Mouse (Mus musculus) hindbrain, embryonic 16.5 days (tissue): Measurements from ENCODE around the gene Plekha7. TPM values are rescaled to one million over a fixed set of nuclear protein-coding genes. Genes with fewer than 3 reads are reported as not detected.
A peak's percentile ranks its signal among the peaks of the same experiment; 100 is the strongest.
"Not testable (repeated sequence)": the region's sequence is repeated elsewhere in the genome, so short reads cannot be mapped to it uniquely, and the experiment has no call there.

Source experiments
- ATAC-seq: fragments of 200-750 bp; cut with Nextera tagmentation; 2 replicates; pipeline ENCODE4 v1.8.0; 2017; ENCODE audit warnings: moderate TSS enrichment, moderate library complexity
- H3K27ac ChIP-seq: fragments of 300-500 bp; sonication (generic); 2 replicates; pipeline ENCODE4 v1.5.1; 2014; ENCODE audit warnings: low read depth, mild to moderate bottlenecking, control low read depth, low read length, moderate library complexity
- H3K27me3 ChIP-seq: fragments of 300-500 bp; sonication (generic); replicated peaks from 2 replicates; pipeline ENCODE4 v1.6.1; 2014; ENCODE audit warnings: low read length; ENCODE audit not compliant: control insufficient read depth, insufficient read depth
- H3K36me3 ChIP-seq: fragments of 300-500 bp; sonication (generic); 2 replicates; pipeline ENCODE4 v1.6.1; 2014; ENCODE audit warnings: mild to moderate bottlenecking, low read length, moderate library complexity, mixed read lengths; ENCODE audit not compliant: control insufficient read depth, insufficient read depth
- H3K4me1 ChIP-seq: fragments of 300-500 bp; sonication (generic); 2 replicates; pipeline ENCODE4 v1.6.1; 2014; ENCODE audit warnings: low read depth, low read length; ENCODE audit not compliant: control insufficient read depth, insufficient read depth
- H3K4me2 ChIP-seq: fragments of 300-500 bp; sonication (generic); 2 replicates; pipeline ENCODE4 v1.6.1; 2014; ENCODE audit warnings: mild to moderate bottlenecking, low read length, control low read depth, moderate library complexity
- H3K4me3 ChIP-seq: fragments of 300-500 bp; sonication (generic); 2 replicates; pipeline ENCODE4 v1.5.1; 2014; ENCODE audit warnings: mild to moderate bottlenecking, low read length, control low read depth, moderate library complexity
- H3K9ac ChIP-seq: fragments of 300-500 bp; sonication (generic); 2 replicates; pipeline ENCODE4 v1.6.1; 2014; ENCODE audit warnings: low read depth, mild to moderate bottlenecking, control low read depth, low read length, moderate library complexity
- H3K9me3 ChIP-seq: fragments of 300-500 bp; sonication (generic); 2 replicates; pipeline ENCODE4 v1.6.1; 2014; ENCODE audit warnings: mild to moderate bottlenecking, low read length, moderate library complexity; ENCODE audit not compliant: control insufficient read depth
- WGBS: fragments of 180-500 bp; shearing (Covaris S2); extraction: QIAGEN DNeasy Blood & Tissue Kit; methylation state at CpG from one replicate; pipeline ENCODE4 v1.1.7; 2014; 5-methylcytosine and 5-hydroxymethylcytosine counted together
- polyA plus RNA-seq: library from polyadenylated mRNA; unstranded; fragments of >200 nt; fragmentation: Nextera tagmentation; extraction: Ambion mirVana; gene quantifications from 2 replicates; pipeline ENCODE4 v1.2.1, GENCODE M21; 2015

Gene Plekha7
- polyA plus RNA-seq, 1 experiment from 2014 or later: 8.5 TPM

- Histone ChIP-seq H3K9ac (peak overlapping the region; percentile 88), H3K27me3 (no peaks in the 10 kb centered on the region), H3K4me1 (peaks cover 13% of the 10 kb centered on the region), H3K9me3 (no peaks in the 10 kb centered on the region), H3K27ac (peak overlapping the region; percentile 95), H3K36me3 (no peaks in the 10 kb centered on the region), H3K4me2 (peak overlapping the region; percentile 79), H3K4me3 (peak overlapping the region; percentile 72)
- peak; percentile 100 for ATAC-seq
- under 1% methylated on average over 38 of the region's 38 CpGs for WGBS
These were observed 215.3 kb downstream of the Plekha7 start for GRCm38 (mm10) chr7:116092710-116093465.

- ATAC-seq, H3K4me2 ChIP-seq, H3K4me3 ChIP-seq, H3K4me1 ChIP-seq, H3K9ac ChIP-seq, H3K27ac ChIP-seq, H3K36me3 ChIP-seq, H3K9me3 ChIP-seq, H3K27me3 ChIP-seq: not testable (repeated sequence)
- 97% methylated on average over 10 of the region's 11 CpGs for WGBS
These were observed 223.8 kb downstream of the Plekha7 start, which contains the start of gene Gm4353 for GRCm38 (mm10) chr7:116084366-116084765. Gene Gm4353, minus strand, starts transcription at chr7:116084635.

Other genes with a start within 250 kb of the Plekha7 start
- 0.61 and 2.3 TPM in 2 replicates for gene Gm4353, start 223.7 kb downstream of the Plekha7 start, polyA plus RNA-seq
- 381 and 423 TPM in 2 replicates for gene Rps13, start 25.8 kb upstream of the Plekha7 start, polyA plus RNA-seq
- 11.9 and 12.8 TPM in 2 replicates for gene Pik3c2a, start 135.1 kb upstream of the Plekha7 start, polyA plus RNA-seq
- 29.2 and 30.7 TPM in 2 replicates for gene Nucb2, start 196.0 kb upstream of the Plekha7 start, polyA plus RNA-seq